Mouse (Mus musculus) hindbrain, embryonic 11.5 days (tissue): ENCODE results near the gene Lrpprc. TPM values are rescaled to one million over a fixed set of nuclear protein-coding genes. Genes with fewer than 3 reads are reported as not detected.
"Not testable (repeated sequence)": the region's sequence is repeated elsewhere in the genome, so short reads cannot be mapped to it uniquely, and the experiment has no call there.

Experiments used
- ATAC-seq: fragments of 200-750 bp; cut with Nextera tagmentation; 2 replicates; pipeline ENCODE4 v1.8.0; 2017; ENCODE audit warnings: mild to moderate bottlenecking, moderate TSS enrichment, moderate library complexity; ENCODE audit not compliant: low FRiP score
- DNase-seq: peaks from one replicate; pipeline ENCODE4 v3.0.0-alpha.2; 2015; ENCODE audit warnings: low spot score
- H3K27ac ChIP-seq: fragments of 300-500 bp; sonication (generic); 2 replicates; pipeline ENCODE4 v1.5.1; 2014; ENCODE audit warnings: mild to moderate bottlenecking, low read depth, low read length
- H3K27me3 ChIP-seq: fragments of 300-500 bp; sonication (generic); 2 replicates; pipeline ENCODE4 v1.6.1; 2014; ENCODE audit warnings: mild to moderate bottlenecking, low read length, moderate library complexity, mixed read lengths; ENCODE audit not compliant: control insufficient read depth, insufficient read depth
- H3K36me3 ChIP-seq: fragments of 300-500 bp; sonication (generic); 2 replicates; pipeline ENCODE4 v1.6.1; 2014; ENCODE audit warnings: mild to moderate bottlenecking, low read length, moderate library complexity, mixed read lengths; ENCODE audit not compliant: control insufficient read depth, insufficient read depth
- H3K4me1 ChIP-seq: fragments of 300-500 bp; sonication (generic); replicated peaks from 2 replicates; pipeline ENCODE4 v1.6.1; 2014; ENCODE audit warnings: low read length, mixed read lengths; ENCODE audit not compliant: control insufficient read depth, insufficient read depth
- H3K4me2 ChIP-seq: fragments of 300-500 bp; sonication (generic); replicated peaks from 2 replicates; pipeline ENCODE4 v1.6.1; 2014; ENCODE audit warnings: mild to moderate bottlenecking, low read depth, low read length
- H3K4me3 ChIP-seq: fragments of 300-500 bp; sonication (generic); 2 replicates; pipeline ENCODE4 v1.5.1; 2014; ENCODE audit warnings: low read depth, low read length
- H3K9ac ChIP-seq: fragments of 300-500 bp; sonication (generic); 2 replicates; pipeline ENCODE4 v1.6.1; 2014; ENCODE audit warnings: low read depth, low read length
- H3K9me3 ChIP-seq: fragments of 300-500 bp; sonication (generic); 2 replicates; pipeline ENCODE4 v1.6.1; 2016; ENCODE audit warnings: low read length; ENCODE audit not compliant: control insufficient read depth
- WGBS: fragments of 180-500 bp; shearing (Covaris S2); extraction: QIAGEN DNeasy Blood & Tissue Kit; methylation state at CpG from one replicate; pipeline ENCODE4 v1.1.7; 2014; 5-methylcytosine and 5-hydroxymethylcytosine counted together
- polyA plus RNA-seq: library from polyadenylated mRNA; unstranded; fragments of >200 nt; fragmentation: Nextera tagmentation; extraction: Ambion mirVana; gene quantifications from 2 replicates; pipeline ENCODE4 v1.2.1, GENCODE M21; 2014

Lrpprc gene
- polyA plus RNA-seq, 1 experiment from 2014 or later = 50.8 TPM

DNA sequence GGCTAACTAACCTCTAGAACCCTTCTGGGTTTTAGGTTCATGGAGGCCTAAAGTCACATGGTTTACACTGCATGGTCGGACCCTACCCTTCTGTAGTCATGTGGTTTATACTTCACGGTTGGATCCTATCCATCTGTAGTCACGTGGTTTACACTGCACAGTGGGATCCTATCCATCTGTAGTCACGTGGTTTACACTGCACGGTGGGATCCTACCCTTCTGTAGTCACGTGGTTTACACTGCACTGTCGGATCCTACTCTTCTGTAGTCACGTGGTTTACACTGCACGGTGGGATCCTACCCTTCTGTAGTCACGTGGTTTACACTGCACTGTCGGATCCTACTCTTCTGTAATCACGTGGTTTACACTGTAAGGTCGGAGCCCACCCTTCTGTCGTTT, 23.6 kb upstream of the Lrpprc start:
- H3K36me3 ChIP-seq, H3K27ac ChIP-seq, ATAC-seq, H3K9ac ChIP-seq, H3K9me3 ChIP-seq, DNase-seq, H3K4me1 ChIP-seq, H3K27me3 ChIP-seq, H3K4me3 ChIP-seq, H3K4me2 ChIP-seq: not testable (repeated sequence)
- 85% methylated on average over 14 of the region's 14 CpGs for whole genome bisulfite sequencing

DNA sequence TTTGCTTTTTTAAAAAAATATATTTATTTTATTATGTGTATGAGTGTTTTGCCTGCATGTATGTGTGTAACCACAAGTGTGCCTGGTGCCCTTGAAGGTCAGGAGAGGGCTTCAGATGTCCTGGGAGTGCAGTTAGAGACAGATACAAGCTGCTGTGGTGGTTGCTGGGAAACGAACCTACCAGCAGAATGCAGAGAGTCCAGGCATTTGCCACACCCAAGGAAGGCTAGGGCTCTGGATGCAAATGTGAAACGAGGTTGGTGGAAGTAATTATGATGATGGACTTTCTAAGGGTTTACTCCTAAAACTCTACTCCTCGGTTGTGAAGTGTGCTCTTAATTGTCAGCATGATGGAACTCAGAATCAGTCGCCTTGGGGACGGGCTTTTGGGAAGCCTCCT, 1.4 kb upstream of the Lrpprc start:
- Histone ChIP-seq H3K27me3 (no peaks in the 10 kb centered on the region), H3K4me2 (no peak overlapping the region), H3K9me3 (no peaks in the 10 kb centered on the region), H3K9ac (no peak overlapping the region), H3K27ac (no peak overlapping the region), H3K4me1 (0 out of 2 replicates have a peak, but pooled peaks cover 2% of the 10 kb centered on the region), H3K4me3 (no peak overlapping the region), H3K36me3 (no peaks in the 10 kb centered on the region)
- ATAC-seq (no peak), DNase-seq (no peak)
- 78% methylated on average over 5 of the region's 5 CpGs for WGBS

- H3K9ac ChIP-seq = peak overlapping the region; percentile 77
- H3K4me2 ChIP-seq = peak overlapping the region; percentile 58
- H3K27ac ChIP-seq = no peak overlapping the region
- no peaks in the 10 kb centered on the region for H3K36me3 ChIP-seq
- no peaks in the 10 kb centered on the region for H3K9me3 ChIP-seq
- peak overlapping the region; percentile 94 for H3K4me3 ChIP-seq
- WGBS = 10% methylated on average over 8 of the region's 8 CpGs
- ATAC-seq (peak; percentile 20; the same call in 1 of the 2 replicates), DNase-seq (peak; percentile 44)
- no peaks in the 10 kb centered on the region for H3K27me3 ChIP-seq
- H3K4me1 ChIP-seq = 0 out of 2 replicates have a peak, but pooled peaks cover 2% of the 10 kb centered on the region
These were observed 567 bp upstream of the Lrpprc start for GRCm38 (mm10) chr17:84791156-84791555.

DNA sequence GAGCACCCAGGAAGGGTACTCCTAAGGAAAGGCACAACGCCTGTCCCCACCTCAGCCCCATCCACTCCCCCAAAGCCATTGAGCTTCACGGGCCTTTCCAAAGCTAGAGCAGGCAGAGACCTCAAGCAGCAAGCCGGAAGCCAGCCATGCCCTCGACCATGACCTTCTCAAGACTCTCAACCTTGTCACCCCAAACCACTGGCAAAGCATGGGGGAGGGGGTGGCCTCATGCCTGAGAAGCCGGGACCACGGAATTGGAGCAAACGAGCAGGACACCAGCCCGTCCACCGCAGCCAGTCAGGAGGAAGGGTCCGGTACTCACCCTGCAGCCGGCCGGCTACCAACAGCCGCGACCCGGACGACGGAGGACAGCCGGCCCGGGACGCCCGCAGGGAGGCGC, 546 bp downstream of the Lrpprc start:
- WGBS = under 1% methylated on average over 22 of the region's 22 CpGs
- no peak overlapping the region for H3K27ac ChIP-seq

DNA sequence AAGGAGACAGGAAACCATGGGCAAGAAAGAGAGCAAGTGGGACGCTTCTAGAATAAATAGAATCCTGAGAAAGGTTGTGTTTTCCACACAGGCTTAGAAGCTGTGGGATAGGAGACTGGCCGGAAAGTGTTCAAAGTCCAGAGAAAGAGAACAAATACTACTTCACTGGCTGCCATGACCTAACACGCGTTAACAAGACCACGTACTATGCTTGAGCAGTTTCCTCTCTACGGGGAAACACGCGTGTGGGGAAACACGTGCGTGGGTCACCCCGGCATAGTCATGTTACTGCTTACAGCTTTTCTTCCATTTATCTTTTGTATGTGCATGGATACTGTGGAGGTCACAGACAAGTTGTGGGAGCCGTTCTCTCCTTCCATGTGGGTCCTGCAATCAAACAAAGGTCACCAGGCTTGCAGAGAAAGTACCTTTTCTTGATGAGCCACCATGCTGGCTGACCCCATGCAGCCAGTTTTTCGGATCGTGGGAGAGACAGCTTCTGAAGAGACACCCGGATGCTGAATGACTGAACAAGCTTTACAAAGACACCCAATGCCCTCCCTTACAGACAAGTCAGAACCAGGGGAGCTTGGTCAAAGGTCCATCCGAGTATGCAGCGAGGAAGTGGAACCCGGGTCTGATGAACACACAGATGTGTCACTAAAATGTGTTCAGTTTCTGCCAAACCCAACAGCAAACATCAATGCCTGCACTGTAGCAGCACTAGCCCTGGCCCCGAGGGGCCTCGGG, 2.0 kb downstream of the Lrpprc start:
- Histone ChIP-seq H3K36me3 (no peaks in the 10 kb centered on the region), H3K9me3 (no peaks in the 10 kb centered on the region), H3K4me1 (0 out of 2 replicates have a peak, but pooled peaks cover 2% of the 10 kb centered on the region), H3K27ac (no peak overlapping the region), H3K9ac (no peak overlapping the region), H3K27me3 (no peaks in the 10 kb centered on the region), H3K4me3 (no peak overlapping the region), H3K4me2 (no peak overlapping the region)
- DNase-seq (no peak), ATAC-seq (no peak)
- 93% methylated on average over 20 of the region's 20 CpGs for WGBS

More for the DNA sequence above, 546 bp downstream of the Lrpprc start:
- H3K27me3 ChIP-seq = no peaks in the 10 kb centered on the region
- H3K4me3 ChIP-seq = peak overlapping the region; percentile 94
- peak overlapping the region; percentile 58 for H3K4me2 ChIP-seq
- no peaks in the 10 kb centered on the region for H3K36me3 ChIP-seq
- ATAC-seq (peak; percentile 53), DNase-seq (no peak)
- no peaks in the 10 kb centered on the region for H3K9me3 ChIP-seq
- H3K9ac ChIP-seq = peak overlapping the region; percentile 77
- 0 out of 2 replicates have a peak, but pooled peaks cover 2% of the 10 kb centered on the region for H3K4me1 ChIP-seq

DNA sequence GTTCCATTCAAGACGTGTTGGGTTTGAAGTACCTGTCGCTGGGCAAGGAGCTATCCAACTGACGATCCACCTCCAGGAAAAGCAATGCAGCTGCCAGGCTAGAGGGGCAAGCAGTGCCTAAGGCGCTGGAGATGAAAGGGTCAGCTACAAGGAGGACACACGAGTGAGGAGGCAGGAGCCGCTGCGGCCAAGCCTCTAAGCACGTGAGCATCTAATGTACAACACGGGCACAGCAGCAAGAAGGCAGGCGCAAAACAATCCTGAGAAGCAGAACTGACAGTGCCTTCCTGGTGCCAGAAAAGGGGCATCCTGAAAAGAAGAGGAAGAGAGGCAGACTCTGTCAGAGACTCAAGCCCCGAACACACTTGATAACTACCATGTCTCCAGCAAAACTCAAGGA, 3.1 kb downstream of the Lrpprc start:
- WGBS = 89% methylated on average over 11 of the region's 11 CpGs
- ATAC-seq (no peak), DNase-seq (no peak)
- Histone ChIP-seq H3K4me2 (no peak overlapping the region), H3K9ac (no peak overlapping the region), H3K4me1 (0 out of 2 replicates have a peak, but pooled peaks cover 2% of the 10 kb centered on the region), H3K9me3 (no peaks in the 10 kb centered on the region), H3K27ac (no peak overlapping the region), H3K4me3 (no peak overlapping the region), H3K36me3 (no peaks in the 10 kb centered on the region), H3K27me3 (no peaks in the 10 kb centered on the region)

GRCm38 (mm10) chr17:84786911-84787310, 3.7 kb downstream of the Lrpprc start:
- WGBS = 94% methylated on average over 8 of the region's 8 CpGs
- H3K27ac ChIP-seq = no peak overlapping the region

DNA sequence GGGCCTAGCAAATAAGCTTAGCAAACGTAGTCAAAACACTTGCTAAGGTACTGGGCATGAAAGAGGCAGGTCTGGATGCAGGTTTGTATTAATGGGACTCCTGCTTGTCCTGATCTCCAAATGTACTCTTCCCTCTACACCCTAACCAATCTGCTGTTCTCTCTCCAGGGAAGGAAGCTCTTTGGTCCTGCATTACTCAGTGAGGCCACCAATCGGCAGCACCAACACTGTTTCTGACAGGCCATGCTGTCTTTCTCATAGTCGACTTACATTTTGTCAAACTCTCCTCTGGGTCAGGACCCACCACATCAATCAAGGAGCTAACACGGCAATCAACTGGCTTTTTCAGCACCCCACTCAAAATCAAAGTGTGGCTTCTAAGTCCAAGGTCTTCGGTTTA, 5.4 kb downstream of the Lrpprc start:
- no peak for ATAC-seq
- no peak for DNase-seq
- Histone ChIP-seq H3K9me3 (no peaks in the 10 kb centered on the region), H3K4me3 (no peak overlapping the region), H3K27ac (no peak overlapping the region), H3K27me3 (no peaks in the 10 kb centered on the region), H3K4me2 (no peak overlapping the region), H3K9ac (no peak overlapping the region), H3K4me1 (0 out of 2 replicates have a peak, but pooled peaks cover 2% of the 10 kb centered on the region), H3K36me3 (no peaks in the 10 kb centered on the region)
- 84% methylated on average over 5 of the region's 5 CpGs for WGBS

More at GRCm38 (mm10) chr17:84786911-84787310, 3.7 kb downstream of the Lrpprc start:
- ATAC-seq (no peak), DNase-seq (no peak)
- H3K4me3 ChIP-seq = no peak overlapping the region
- no peak overlapping the region for H3K4me2 ChIP-seq
- no peaks in the 10 kb centered on the region for H3K36me3 ChIP-seq
- H3K4me1 ChIP-seq = 0 out of 2 replicates have a peak, but pooled peaks cover 2% of the 10 kb centered on the region
- no peaks in the 10 kb centered on the region for H3K27me3 ChIP-seq
- H3K9me3 ChIP-seq = no peaks in the 10 kb centered on the region
- no peak overlapping the region for H3K9ac ChIP-seq

GRCm38 (mm10) chr17:84783491-84783890, 7.1 kb downstream of the Lrpprc start:
- ATAC-seq = no peak
- H3K4me3 ChIP-seq = no peak overlapping the region
- H3K27me3 ChIP-seq = no peaks in the 10 kb centered on the region
- H3K9me3 ChIP-seq = no peaks in the 10 kb centered on the region
- H3K4me2 ChIP-seq = no peak overlapping the region
- no peaks in the 10 kb centered on the region for H3K4me1 ChIP-seq
- no peaks in the 10 kb centered on the region for H3K36me3 ChIP-seq
- no peak overlapping the region for H3K27ac ChIP-seq
- DNase-seq = no peak
- WGBS = 97% methylated on average over 5 of the region's 5 CpGs
- H3K9ac ChIP-seq = no peak overlapping the region
